Mouse (Mus musculus): ENCODE measurements around the gene Tfip11.

- TF ChIP-seq CTCF (IDR thresholded peaks at IDR 0.05; ENCODE audit: control insufficient read depth, insufficient read depth, insufficient read length) (no peak), CEBPB (IDR thresholded peaks at IDR 0.05; ENCODE audit: low read depth) (no peak), USF1 (IDR thresholded peaks at IDR 0.05; ENCODE audit: low read depth) (no peak)
Observed at GRCm38 (mm10) chr5:112294696-112295095, 31.5 kb upstream of the Tfip11 start.
